Mouse (Mus musculus) liver, embryonic 15.5 days (tissue): ENCODE results near the gene Zmiz1. TPM values are rescaled to one million over a fixed set of nuclear protein-coding genes. Genes with fewer than 3 reads are reported as not detected.

ENCODE experiments used
- ATAC-seq: fragments of 200-750 bp; cut with Nextera tagmentation; 2 replicates; pipeline ENCODE4 v1.8.0; 2017; ENCODE audit warnings: moderate number of reproducible peaks, mild to moderate bottlenecking, moderate library complexity; ENCODE audit not compliant: insufficient read depth
- H3K27ac ChIP-seq: fragments of 300-500 bp; sonication (generic); replicated peaks from 2 replicates; pipeline ENCODE4 v1.5.1; 2015; ENCODE audit warnings: mild to moderate bottlenecking, inconsistent platforms
- H3K27me3 ChIP-seq: fragments of 300-500 bp; sonication (generic); 2 replicates; pipeline ENCODE4 v1.6.1; 2015; ENCODE audit warnings: mild to moderate bottlenecking, inconsistent platforms
- H3K36me3 ChIP-seq: fragments of 300-500 bp; sonication (generic); replicated peaks from 2 replicates; pipeline ENCODE4 v1.6.1; 2015; ENCODE audit warnings: moderate library complexity, mild to moderate bottlenecking, inconsistent platforms
- H3K4me1 ChIP-seq: fragments of 300-500 bp; sonication (generic); replicated peaks from 2 replicates; pipeline ENCODE4 v1.6.1; 2015; ENCODE audit warnings: inconsistent platforms
- H3K4me2 ChIP-seq: fragments of 300-500 bp; sonication (generic); 2 replicates; pipeline ENCODE4 v1.6.1; 2015; ENCODE audit warnings: moderate library complexity, mild to moderate bottlenecking, inconsistent platforms
- H3K4me3 ChIP-seq: fragments of 300-500 bp; sonication (generic); replicated peaks from 2 replicates; pipeline ENCODE4 v1.5.1; 2015; ENCODE audit warnings: mild to moderate bottlenecking, inconsistent platforms
- H3K9ac ChIP-seq: fragments of 300-500 bp; sonication (generic); 2 replicates; pipeline ENCODE4 v1.6.1; 2015; ENCODE audit warnings: moderate library complexity, mild to moderate bottlenecking, inconsistent platforms
- H3K9me3 ChIP-seq: fragments of 300-500 bp; sonication (generic); replicated peaks from 2 replicates; pipeline ENCODE4 v1.6.1; 2016; ENCODE audit warnings: inconsistent platforms
- WGBS: fragments of 180-500 bp; shearing (Covaris S2); methylation state at CpG from one replicate; pipeline ENCODE4 v1.1.7; 2015; ENCODE audit warnings: mixed read lengths; ENCODE audit not compliant: insufficient replicate concordance; 5-methylcytosine and 5-hydroxymethylcytosine counted together
- polyA plus RNA-seq: library from polyadenylated mRNA; unstranded; fragments of >200 nt; fragmentation: Nextera tagmentation; extraction: Ambion mirVana; gene quantifications from 2 replicates; pipeline ENCODE4 v1.2.1, GENCODE M21; 2015

Gene Zmiz1
- polyA plus RNA-seq, 1 experiment from 2014 or later, result 4.3 TPM

DNA sequence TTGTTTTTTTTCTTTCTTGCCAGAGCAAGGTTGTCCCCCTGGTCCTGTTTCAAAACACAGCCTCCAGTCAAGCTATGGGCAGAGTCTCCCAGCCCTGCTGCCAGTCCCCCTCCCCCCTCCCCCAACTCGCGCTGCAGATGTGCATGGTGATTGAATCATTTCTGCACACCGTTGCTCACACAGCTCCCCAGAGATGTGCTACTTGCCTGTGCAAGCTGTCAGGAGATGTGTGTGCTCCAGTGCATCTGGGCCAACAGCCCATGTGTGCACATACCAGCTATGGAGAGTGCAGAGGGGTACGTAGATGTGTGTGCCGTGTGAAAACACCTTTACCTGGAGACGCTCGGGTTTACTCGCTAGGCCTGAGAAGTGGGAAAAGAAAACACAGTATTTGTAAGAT is 105.6 kb downstream of the Zmiz1 start:
- no peak for ATAC-seq
- Histone ChIP-seq H3K27ac (no peak overlapping the region), H3K9ac (no peak overlapping the region), H3K4me3 (no peak overlapping the region), H3K36me3 (peaks cover 5% of the 10 kb centered on the region; the same call in 1 of the 2 replicates), H3K27me3 (no peaks in the 10 kb centered on the region), H3K4me2 (no peak overlapping the region), H3K4me1 (peaks cover 52% of the 10 kb centered on the region), H3K9me3 (no peaks in the 10 kb centered on the region)
- WGBS, result 76% methylated on average over 8 of the region's 8 CpGs

DNA sequence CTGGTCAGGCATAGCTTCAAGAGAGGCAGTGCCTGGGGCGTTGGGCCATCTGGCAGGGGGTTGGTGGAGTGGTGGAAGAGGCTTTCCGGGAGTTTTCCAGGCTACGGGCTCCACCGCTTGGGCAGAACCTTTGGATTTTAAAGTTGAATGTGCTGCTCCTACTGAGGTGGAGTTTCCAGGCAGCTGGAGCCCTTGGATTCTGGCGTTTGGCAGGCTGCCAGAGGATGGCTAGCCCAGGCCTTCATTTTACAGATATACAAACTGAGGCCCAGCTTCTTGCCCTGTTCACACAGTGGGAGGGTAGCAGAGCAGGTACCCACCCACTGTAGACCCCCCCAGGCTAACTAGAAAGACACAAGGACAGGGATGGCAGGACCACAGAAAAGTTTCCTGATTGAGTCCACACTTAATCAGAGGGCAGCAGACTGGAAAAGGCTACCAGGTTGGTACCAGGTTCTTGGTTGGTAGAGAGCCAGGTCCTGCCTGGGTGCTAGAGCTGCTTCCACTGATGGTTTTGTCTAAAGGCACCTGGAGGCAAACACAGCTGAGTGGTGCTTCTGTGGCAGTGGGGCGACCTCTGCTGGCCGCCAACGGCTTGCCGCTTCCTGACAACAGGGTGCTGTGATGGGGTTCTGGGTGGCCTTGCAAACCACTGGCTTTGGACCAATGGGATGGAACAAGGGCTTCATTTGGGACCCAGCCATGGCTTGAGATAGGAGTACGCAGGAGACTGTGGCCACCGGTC is 106.5 kb downstream of the Zmiz1 start:
- Histone ChIP-seq H3K27ac (no peak overlapping the region), H3K4me3 (no peak overlapping the region), H3K9ac (no peak overlapping the region), H3K4me1 (peaks cover 44% of the 10 kb centered on the region), H3K4me2 (no peak overlapping the region), H3K36me3 (peaks cover 5% of the 10 kb centered on the region; the same call in 1 of the 2 replicates), H3K27me3 (no peaks in the 10 kb centered on the region), H3K9me3 (no peaks in the 10 kb centered on the region)
- 38% methylated on average over 11 of the region's 11 CpGs for WGBS
- ATAC-seq, result peak; percentile 41; the same call in 1 of the 2 replicates

DNA sequence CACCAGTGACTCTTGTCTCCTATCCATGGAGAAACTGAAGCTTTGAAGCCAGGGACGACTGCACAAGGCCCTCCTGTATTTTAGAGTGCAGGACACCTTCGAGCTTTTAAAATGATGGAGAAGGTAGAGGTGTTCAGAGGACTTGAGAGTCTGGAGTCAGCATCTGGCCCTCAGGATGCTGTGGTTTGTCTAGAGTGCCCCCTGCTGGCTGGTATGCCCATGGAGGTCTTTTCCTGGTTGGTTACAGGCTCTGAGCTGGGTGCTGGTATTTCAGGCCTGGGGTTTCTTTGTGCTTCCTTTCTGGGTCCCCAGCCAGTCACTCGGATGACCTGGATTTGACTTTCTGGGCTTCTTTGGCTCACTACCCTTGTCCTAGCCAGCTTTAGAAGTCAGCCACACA is 108.3 kb downstream of the Zmiz1 start:
- Histone ChIP-seq H3K4me3 (no peak overlapping the region), H3K36me3 (peaks cover 12% of the 10 kb centered on the region), H3K9ac (no peak overlapping the region), H3K4me1 (peaks cover 27% of the 10 kb centered on the region), H3K27me3 (no peaks in the 10 kb centered on the region), H3K27ac (no peak overlapping the region; the same call in 1 of the 2 replicates), H3K4me2 (no peak overlapping the region), H3K9me3 (no peaks in the 10 kb centered on the region)
- ATAC-seq, result peak; percentile 43
- WGBS, result 25% methylated on average over 3 of the region's 3 CpGs

DNA sequence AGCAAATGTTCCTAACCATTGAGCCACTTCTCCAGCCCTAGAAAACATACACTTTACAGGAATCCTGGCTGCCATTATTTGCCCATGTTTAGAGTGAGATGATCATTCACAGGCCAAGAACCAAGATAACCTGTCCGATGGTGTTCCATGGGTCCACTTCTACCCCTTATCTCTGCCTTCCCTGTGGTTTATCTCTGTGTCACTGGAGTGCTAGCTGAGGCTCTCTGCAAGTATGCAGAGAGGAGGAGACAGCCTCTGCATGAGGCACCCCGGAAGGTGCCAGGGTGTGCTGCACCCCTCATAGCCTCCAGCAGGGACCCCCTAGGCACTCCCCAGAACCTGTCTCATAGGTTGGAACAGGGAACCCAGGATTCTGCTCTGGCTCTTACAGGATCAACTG is 108.9 kb downstream of the Zmiz1 start:
- peaks cover 27% of the 10 kb centered on the region for H3K4me1 ChIP-seq
- no peaks in the 10 kb centered on the region for H3K27me3 ChIP-seq
- no peak overlapping the region for H3K9ac ChIP-seq
- 18% methylated on average over 2 of the region's 2 CpGs for WGBS
- no peak overlapping the region for H3K27ac ChIP-seq
- H3K9me3 ChIP-seq, result no peaks in the 10 kb centered on the region
- peak; percentile 75 for ATAC-seq
- H3K4me3 ChIP-seq, result no peak overlapping the region
- H3K36me3 ChIP-seq, result peaks cover 17% of the 10 kb centered on the region
- H3K4me2 ChIP-seq, result peak overlapping the region; percentile 39

DNA sequence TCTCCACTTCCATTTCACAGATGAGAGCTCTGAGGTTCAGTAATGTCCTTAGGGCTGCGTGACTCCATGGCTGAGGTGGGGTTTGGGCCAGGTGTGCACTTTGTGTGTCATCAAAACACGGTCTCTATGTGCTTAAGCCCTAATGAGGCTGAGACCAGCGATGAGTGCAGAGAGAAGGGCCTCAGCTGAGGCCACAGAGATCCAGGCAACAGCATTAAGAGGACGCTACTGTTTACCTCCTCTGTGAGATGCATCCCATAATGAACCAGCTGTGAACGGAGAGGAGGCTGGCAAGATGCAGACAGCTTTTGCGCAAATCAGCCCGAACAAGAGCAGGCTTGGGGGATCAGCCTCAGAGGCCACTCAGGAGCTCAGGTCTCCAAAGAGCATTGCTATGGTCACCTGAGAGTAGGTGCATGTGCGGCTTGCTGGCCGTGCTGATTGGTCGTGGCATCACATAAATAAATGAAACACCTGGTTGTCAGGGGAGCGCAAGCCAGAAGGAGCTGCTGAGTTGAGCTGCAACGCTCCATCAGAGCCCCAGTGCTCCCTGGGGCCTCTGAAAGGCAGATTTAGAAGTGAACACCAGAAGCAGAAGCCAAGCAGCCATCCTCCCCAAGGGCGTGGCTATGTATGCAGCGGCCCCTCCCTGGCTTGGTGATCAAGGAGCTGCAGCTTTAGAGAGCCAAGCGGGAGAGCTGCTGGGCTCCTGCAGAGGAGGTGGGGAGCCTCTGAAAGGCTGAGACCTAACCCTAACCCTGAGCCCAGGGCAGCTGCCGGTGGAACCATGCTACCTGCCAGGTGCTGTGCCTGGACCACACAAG is 115.3 kb downstream of the Zmiz1 start:
- no peaks in the 10 kb centered on the region for H3K27me3 ChIP-seq
- whole genome bisulfite sequencing, result 54% methylated on average over 16 of the region's 16 CpGs
- no peak overlapping the region for H3K9ac ChIP-seq
- H3K4me3 ChIP-seq, result no peak overlapping the region
- H3K4me1 ChIP-seq, result peaks cover 35% of the 10 kb centered on the region
- H3K27ac ChIP-seq, result no peak overlapping the region
- no peaks in the 10 kb centered on the region for H3K9me3 ChIP-seq
- ATAC-seq, result no peak; the same call in 1 of the 2 replicates
- no peak overlapping the region for H3K4me2 ChIP-seq
- peaks cover 53% of the 10 kb centered on the region for H3K36me3 ChIP-seq

DNA sequence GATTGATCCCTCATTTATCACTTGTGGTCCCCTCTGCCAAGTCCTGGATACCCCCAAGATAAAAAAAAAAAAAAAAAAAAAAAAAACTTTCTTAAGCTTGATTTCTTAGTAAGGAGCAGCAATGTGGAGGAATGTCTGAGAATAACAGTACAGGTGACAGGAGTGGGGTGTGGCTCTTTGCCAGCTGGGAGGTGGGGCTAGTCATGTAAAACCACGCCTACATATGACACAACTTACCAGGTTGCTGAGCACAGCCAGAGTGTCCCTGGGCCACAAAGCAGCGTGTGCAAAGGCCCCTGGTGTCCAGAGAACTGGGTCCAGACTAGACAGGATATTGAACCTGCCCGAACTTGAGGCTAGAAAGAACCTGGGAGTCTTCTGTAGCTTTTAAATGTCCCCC is 117.7 kb downstream of the Zmiz1 start:
- Histone ChIP-seq H3K27ac (no peak overlapping the region), H3K4me2 (no peak overlapping the region), H3K36me3 (peaks cover 67% of the 10 kb centered on the region), H3K9ac (no peak overlapping the region), H3K9me3 (no peaks in the 10 kb centered on the region), H3K4me1 (peaks cover 35% of the 10 kb centered on the region), H3K4me3 (no peak overlapping the region), H3K27me3 (no peaks in the 10 kb centered on the region)
- WGBS, result 49% methylated on average over 3 of the region's 3 CpGs
- no peak for ATAC-seq

DNA sequence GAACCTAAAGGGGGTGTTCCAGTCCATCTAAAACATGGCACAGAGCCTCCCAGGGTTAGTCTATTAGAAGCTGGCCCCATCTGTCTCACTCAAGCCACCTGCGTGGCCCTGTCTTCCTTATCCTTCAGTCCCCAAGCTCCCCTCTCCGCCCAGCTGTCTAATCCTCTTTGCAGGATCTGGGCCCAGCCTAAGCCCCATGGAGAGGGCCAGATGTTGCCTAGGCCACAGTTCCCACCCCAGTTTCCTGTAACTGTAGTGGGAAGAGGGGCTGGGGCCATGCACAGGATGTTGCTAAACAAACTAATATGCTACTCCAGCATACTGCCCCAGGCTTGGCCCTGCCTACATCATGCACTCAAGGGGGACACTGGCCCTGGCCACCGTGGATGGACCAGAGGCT is 118.4 kb downstream of the Zmiz1 start:
- no peak overlapping the region for H3K4me2 ChIP-seq
- H3K36me3 ChIP-seq, result peaks cover 65% of the 10 kb centered on the region
- H3K27me3 ChIP-seq, result no peaks in the 10 kb centered on the region
- no peaks in the 10 kb centered on the region for H3K9me3 ChIP-seq
- 35% methylated on average over 3 of the region's 3 CpGs for WGBS
- no peak overlapping the region; the same call in 1 of the 2 replicates for H3K27ac ChIP-seq
- ATAC-seq, result no peak
- H3K4me1 ChIP-seq, result peaks cover 35% of the 10 kb centered on the region
- no peak overlapping the region for H3K9ac ChIP-seq
- no peak overlapping the region for H3K4me3 ChIP-seq

DNA sequence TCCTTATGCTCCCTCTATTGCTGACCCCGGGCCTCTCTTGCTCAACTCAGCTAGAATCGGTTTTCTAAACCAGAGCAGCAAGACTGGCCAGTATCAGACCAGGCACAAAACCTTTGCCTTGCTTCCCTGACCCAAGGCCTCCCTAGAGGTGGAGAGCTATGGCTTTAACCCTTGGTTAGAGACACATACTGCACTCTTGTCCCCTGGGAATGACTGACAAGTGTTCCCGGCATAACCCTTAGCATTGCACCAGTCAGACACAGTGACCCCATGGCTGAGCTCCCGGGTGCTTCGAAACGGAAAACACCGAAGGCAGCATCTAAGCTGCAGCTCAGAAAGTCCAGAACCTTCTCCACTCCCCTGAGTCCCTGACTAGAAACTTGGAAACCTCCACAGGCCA is 120.6 kb downstream of the Zmiz1 start:
- no peak overlapping the region for H3K27ac ChIP-seq
- H3K9me3 ChIP-seq, result no peaks in the 10 kb centered on the region
- peaks cover 26% of the 10 kb centered on the region for H3K4me1 ChIP-seq
- ATAC-seq, result no peak
- 79% methylated on average over 7 of the region's 7 CpGs for WGBS
- peaks cover 62% of the 10 kb centered on the region for H3K36me3 ChIP-seq
- no peaks in the 10 kb centered on the region for H3K27me3 ChIP-seq
- H3K4me3 ChIP-seq, result no peak overlapping the region
- H3K4me2 ChIP-seq, result no peak overlapping the region
- no peak overlapping the region for H3K9ac ChIP-seq

DNA sequence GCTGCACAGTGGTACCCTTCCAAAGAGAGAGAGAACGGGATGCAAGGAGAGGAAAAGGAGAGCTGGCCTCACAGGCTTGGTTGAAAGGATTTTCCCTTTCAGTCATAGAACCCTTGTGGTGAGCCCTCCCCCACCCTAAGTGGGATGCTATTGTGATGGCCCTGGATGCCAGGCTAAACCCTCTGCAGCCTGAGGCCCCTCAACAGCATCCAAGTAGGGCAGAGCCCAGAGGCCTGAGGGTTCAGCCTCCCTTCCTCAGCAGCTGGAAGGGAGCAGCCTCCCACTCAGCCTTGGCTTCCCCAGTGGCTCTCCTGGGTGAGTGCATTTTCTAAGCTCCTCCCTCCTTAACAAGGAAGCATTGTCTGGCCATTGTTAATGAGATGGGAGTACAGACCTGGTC is 121.4 kb downstream of the Zmiz1 start:
- peaks cover 18% of the 10 kb centered on the region for H3K4me1 ChIP-seq
- no peak for ATAC-seq
- no peaks in the 10 kb centered on the region for H3K27me3 ChIP-seq
- H3K27ac ChIP-seq, result no peak overlapping the region
- peaks cover 58% of the 10 kb centered on the region for H3K36me3 ChIP-seq
- H3K9me3 ChIP-seq, result no peaks in the 10 kb centered on the region
- 82% methylated on average over 1 of the region's 1 CpGs for WGBS
- H3K9ac ChIP-seq, result no peak overlapping the region
- H3K4me2 ChIP-seq, result no peak overlapping the region
- no peak overlapping the region for H3K4me3 ChIP-seq

DNA sequence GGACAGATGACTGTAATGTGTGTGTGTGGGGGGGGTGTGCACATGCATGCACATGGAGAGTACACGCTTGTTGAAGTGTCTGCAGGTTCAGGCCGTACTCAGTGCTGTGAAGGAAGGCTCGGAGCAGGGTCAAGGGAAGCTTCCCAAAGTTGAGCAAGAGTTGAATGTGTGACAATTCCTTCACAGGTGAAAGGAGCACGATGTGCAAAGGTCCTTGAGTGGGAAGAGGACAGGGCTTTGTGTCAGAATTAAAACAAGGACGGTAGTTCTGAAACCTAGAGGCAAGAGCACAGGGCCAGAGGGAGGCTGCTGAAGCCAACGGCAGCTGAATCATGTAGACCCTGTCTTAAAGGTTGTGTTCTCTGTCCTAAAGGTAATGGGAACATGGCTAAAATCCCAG is 123.6 kb downstream of the Zmiz1 start:
- Histone ChIP-seq H3K4me1 (peaks cover 25% of the 10 kb centered on the region), H3K27me3 (no peaks in the 10 kb centered on the region), H3K4me2 (no peak overlapping the region), H3K9ac (no peak overlapping the region), H3K36me3 (peaks cover 44% of the 10 kb centered on the region), H3K4me3 (no peak overlapping the region), H3K27ac (no peak overlapping the region), H3K9me3 (no peaks in the 10 kb centered on the region)
- ATAC-seq, result no peak
- WGBS, result 76% methylated on average over 6 of the region's 6 CpGs

DNA sequence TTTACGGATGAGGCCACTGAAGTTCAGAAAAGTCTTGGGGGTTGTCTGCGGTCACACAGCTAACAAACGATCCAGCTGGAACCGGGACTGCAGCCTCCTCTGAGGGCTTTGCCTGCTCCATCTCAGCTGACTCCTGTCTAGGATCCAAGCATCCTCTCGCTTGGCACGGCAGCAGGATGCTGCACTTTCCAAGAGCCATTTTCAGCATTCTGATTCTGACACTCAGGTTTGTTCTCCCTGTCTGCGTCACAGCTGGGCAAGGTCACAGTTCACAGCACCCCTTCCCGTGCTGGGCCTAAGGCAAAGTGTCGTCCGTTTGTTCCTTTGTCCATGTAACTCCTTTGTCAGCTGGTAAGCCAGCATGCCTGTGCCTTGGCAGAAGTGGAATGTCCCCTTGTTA is 124.9 kb downstream of the Zmiz1 start:
- ATAC-seq, result no peak
- H3K27me3 ChIP-seq, result no peaks in the 10 kb centered on the region
- no peak overlapping the region for H3K4me3 ChIP-seq
- 77% methylated on average over 10 of the region's 10 CpGs for WGBS
- no peak overlapping the region for H3K4me2 ChIP-seq
- H3K4me1 ChIP-seq, result peaks cover 28% of the 10 kb centered on the region
- H3K27ac ChIP-seq, result no peak overlapping the region
- H3K9me3 ChIP-seq, result no peaks in the 10 kb centered on the region
- no peak overlapping the region for H3K9ac ChIP-seq
- H3K36me3 ChIP-seq, result peaks cover 34% of the 10 kb centered on the region
